Mouse (Mus musculus): ENCODE data around the gene Mfsd4a. TPM values are rescaled to one million over a fixed set of nuclear protein-coding genes. Genes with fewer than 3 reads are reported as not detected.

Mfsd4a gene
- polyA plus RNA-seq, 1 experiment from 2014 or later, result 7.2 TPM

- 74% methylated on average over 2 of the region's 2 CpGs for WGBS
- Histone ChIP-seq H3K27me3 (no peaks in the 10 kb centered on the region), H3K27ac (no peak overlapping the region), H3K9ac (no peak overlapping the region), H3K4me2 (no peak overlapping the region), H3K9me3 (replicated peaks) (no peaks in the 10 kb centered on the region), H3K4me3 (no peak overlapping the region), H3K4me1 (replicated peaks) (peaks cover 12% of the 10 kb centered on the region), H3K36me3 (peaks cover 20% of the 10 kb centered on the region; the same call in 1 of the 2 replicates)
- ATAC-seq (replicated peaks; ENCODE audit: insufficient number of reproducible peaks, insufficient read depth, low FRiP score, low read depth), result no peak
These were observed 56.1 kb downstream of the Mfsd4a start for GRCm38 (mm10) chr1:132011785-132012184.

DNA sequence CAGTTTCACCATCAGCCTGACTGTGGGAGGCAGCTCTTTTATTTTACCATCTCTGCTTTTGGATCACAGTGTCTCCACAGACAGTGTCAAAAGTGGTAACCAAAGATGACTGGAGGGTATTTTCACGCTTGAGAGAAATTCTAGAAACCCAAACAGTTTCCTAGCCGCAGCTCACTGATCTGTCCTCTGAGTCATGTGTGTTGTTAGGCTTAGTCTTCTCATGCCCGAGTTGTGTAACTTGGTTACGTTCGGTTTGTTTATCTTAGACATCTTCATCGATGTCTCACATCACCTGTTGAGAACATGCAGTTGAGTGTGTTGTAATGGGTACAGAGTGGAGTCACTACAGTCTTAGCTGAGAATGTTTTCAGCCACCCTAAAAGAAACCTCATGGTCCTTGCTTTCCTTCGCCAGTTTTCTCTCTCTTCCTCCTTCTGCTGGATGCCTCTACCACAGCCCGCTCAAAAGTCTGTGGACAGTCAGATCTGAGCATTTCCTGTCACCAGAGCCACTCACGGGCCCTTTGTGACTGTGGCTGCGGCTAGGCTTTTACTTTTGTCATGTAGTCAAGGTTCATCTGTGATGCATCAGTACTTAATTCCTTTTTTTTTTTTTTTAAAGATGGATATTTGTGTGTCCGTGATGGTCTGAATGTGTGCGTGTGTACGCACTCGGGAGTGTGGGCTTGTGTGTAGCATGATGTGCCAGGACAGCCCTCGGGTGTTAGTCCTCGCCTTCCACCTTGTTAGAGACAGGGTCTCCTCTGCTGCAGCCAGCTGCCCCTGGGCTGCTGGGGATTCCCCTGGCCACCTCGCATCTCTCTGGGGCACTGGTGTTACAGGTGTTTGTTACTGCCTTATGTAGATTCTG is 57.0 kb downstream of the Mfsd4a start:
- Histone ChIP-seq H3K4me1 (replicated peaks) (peaks cover 16% of the 10 kb centered on the region), H3K36me3 (peaks cover 15% of the 10 kb centered on the region; the same call in 1 of the 2 replicates), H3K4me2 (peak overlapping the region; percentile 32; the same call in 1 of the 2 replicates), H3K27ac (0 out of 2 replicates have a peak overlapping the region, but pooled peaks have one; percentile 8), H3K9me3 (replicated peaks) (no peaks in the 10 kb centered on the region), H3K27me3 (no peaks in the 10 kb centered on the region), H3K9ac (no peak overlapping the region), H3K4me3 (0 out of 2 replicates have a peak overlapping the region, but pooled peaks have one; percentile 6)
- 80% methylated on average over 17 of the region's 17 CpGs for WGBS
- no peak for ATAC-seq (replicated peaks; ENCODE audit: insufficient number of reproducible peaks, insufficient read depth, low FRiP score, low read depth)

- ATAC-seq (replicated peaks; ENCODE audit: insufficient number of reproducible peaks, insufficient read depth, low FRiP score, low read depth), result no peak
- 38% methylated on average over 8 of the region's 8 CpGs for WGBS
- peaks cover 16% of the 10 kb centered on the region for H3K4me1 ChIP-seq (replicated peaks)
These were observed 58.8 kb downstream of the Mfsd4a start for GRCm38 (mm10) chr1:132008881-132009644.

GRCm38 (mm10) chr1:132007828-132008827 is 59.7 kb downstream of the Mfsd4a start:
- Histone ChIP-seq H3K4me2 (peak overlapping the region; percentile 72), H3K27me3 (no peaks in the 10 kb centered on the region), H3K9me3 (replicated peaks) (no peaks in the 10 kb centered on the region), H3K4me3 (peak overlapping the region; percentile 90), H3K4me1 (replicated peaks) (peaks cover 16% of the 10 kb centered on the region), H3K9ac (peak overlapping the region; percentile 98), H3K36me3 (no peaks in the 10 kb centered on the region; the same call in 1 of the 2 replicates), H3K27ac (peak overlapping the region; percentile 100)
- peak; percentile 90 for ATAC-seq (replicated peaks; ENCODE audit: insufficient number of reproducible peaks, insufficient read depth, low FRiP score, low read depth)
- under 1% methylated on average over 68 of the region's 72 CpGs for WGBS

More at GRCm38 (mm10) chr1:132008881-132009644, 58.8 kb downstream of the Mfsd4a start:
- no peaks in the 10 kb centered on the region for H3K9me3 ChIP-seq (replicated peaks)
- no peaks in the 10 kb centered on the region; the same call in 1 of the 2 replicates for H3K36me3 ChIP-seq
- peak overlapping the region; percentile 72 for H3K4me2 ChIP-seq
- H3K4me3 ChIP-seq, result peak overlapping the region; percentile 90
- no peaks in the 10 kb centered on the region for H3K27me3 ChIP-seq
- H3K27ac ChIP-seq, result peak overlapping the region; percentile 100
- H3K9ac ChIP-seq, result peak overlapping the region; percentile 98

DNA sequence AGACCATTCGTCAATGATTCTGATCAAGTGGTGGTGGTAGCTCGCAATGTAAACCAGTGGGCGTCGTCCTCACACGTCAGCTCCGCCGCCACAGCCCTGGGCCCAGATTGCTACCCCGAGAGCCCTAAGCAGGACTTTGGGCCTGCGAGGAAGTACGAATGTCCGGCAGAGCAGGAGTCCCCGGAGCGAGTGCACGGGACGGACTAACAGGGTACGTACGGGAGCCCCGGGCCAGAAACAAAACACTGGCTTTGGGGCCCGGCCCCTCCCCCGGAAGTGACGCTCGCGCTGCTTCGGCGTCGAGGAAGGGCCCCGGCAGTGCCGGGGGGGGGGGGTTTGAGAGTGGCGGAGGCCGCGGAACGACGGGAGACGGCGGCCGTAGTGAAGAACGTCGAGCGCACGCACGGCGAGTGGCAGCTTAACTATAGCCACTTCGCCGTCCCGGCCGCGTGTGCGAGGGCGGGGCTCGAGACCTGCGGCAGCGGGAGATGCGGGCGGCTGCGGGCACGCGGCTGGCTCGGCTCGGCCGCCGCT is 60.5 kb downstream of the Mfsd4a start, which contains the start of gene Elk4:
TSS of gene Elk4 (plus strand) at position 326 of the 534 bp plus-strand sequence.
- WGBS, result under 1% methylated on average over 59 of the region's 61 CpGs

GRCm38 (mm10) chr1:132006721-132007120 is 61.1 kb downstream of the Mfsd4a start:
- no peaks in the 10 kb centered on the region for H3K27me3 ChIP-seq
- peak overlapping the region; percentile 100 for H3K27ac ChIP-seq
- no peaks in the 10 kb centered on the region for H3K9me3 ChIP-seq (replicated peaks)
- WGBS, result 27% methylated on average over 5 of the region's 5 CpGs
- no peak for ATAC-seq (replicated peaks; ENCODE audit: insufficient number of reproducible peaks, insufficient read depth, low FRiP score, low read depth)
- peaks cover 16% of the 10 kb centered on the region for H3K4me1 ChIP-seq (replicated peaks)
- H3K9ac ChIP-seq, result no peak overlapping the region
- peak overlapping the region; percentile 90 for H3K4me3 ChIP-seq
- H3K4me2 ChIP-seq, result peak overlapping the region; percentile 72
- H3K36me3 ChIP-seq, result no peaks in the 10 kb centered on the region

More for the DNA sequence above, 60.5 kb downstream of the Mfsd4a start, which contains the start of gene Elk4:
- H3K4me2 ChIP-seq, result peak within 1 kb of the TSS; percentile 72
- H3K27ac ChIP-seq, result peak within 1 kb of the TSS; percentile 100
- no peaks in the 10 kb centered on the region for H3K27me3 ChIP-seq
- peak within 1 kb of the TSS; percentile 98 for H3K9ac ChIP-seq
- peak; percentile 89 for ATAC-seq (replicated peaks; ENCODE audit: insufficient number of reproducible peaks, insufficient read depth, low FRiP score, low read depth)
- no peaks in the 10 kb centered on the region for H3K9me3 ChIP-seq (replicated peaks)
- H3K4me3 ChIP-seq, result peak within 1 kb of the TSS; percentile 90
- H3K36me3 ChIP-seq, result no peaks in the 10 kb centered on the region
- H3K4me1 ChIP-seq (replicated peaks), result peaks cover 16% of the 10 kb centered on the region

GRCm38 (mm10) chr1:132006046-132006445 is 61.8 kb downstream of the Mfsd4a start:
- ATAC-seq (replicated peaks; ENCODE audit: insufficient number of reproducible peaks, insufficient read depth, low FRiP score, low read depth), result no peak
- H3K4me2 ChIP-seq, result no peak overlapping the region
- no peaks in the 10 kb centered on the region for H3K27me3 ChIP-seq
- H3K9me3 ChIP-seq (replicated peaks), result no peaks in the 10 kb centered on the region
- H3K4me3 ChIP-seq, result no peak overlapping the region
- peaks cover 16% of the 10 kb centered on the region for H3K4me1 ChIP-seq (replicated peaks)
- 76% methylated on average over 3 of the region's 3 CpGs for WGBS
- no peak overlapping the region for H3K27ac ChIP-seq
- H3K9ac ChIP-seq, result no peak overlapping the region
- no peaks in the 10 kb centered on the region for H3K36me3 ChIP-seq

DNA sequence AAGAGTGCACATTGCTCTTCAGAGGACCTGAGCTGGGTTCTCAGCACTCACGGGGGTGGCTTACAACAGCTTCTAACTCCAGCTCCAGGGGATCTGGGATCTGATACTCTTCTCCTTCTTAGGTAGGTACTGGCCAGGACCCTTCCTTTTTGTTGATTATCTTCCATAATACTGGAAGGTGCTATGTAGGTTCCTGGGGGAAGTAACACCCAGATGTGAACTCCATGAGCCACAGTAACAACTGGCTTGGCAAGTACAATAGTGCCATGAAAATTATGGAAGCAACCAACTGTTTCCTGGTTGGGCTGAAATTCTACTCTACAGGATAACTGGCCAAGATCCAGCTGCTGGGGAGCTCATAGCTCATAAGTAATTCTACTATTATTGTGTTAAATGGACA is 62.4 kb downstream of the Mfsd4a start:
- WGBS, result 54% methylated on average over 1 of the region's 1 CpGs
- Histone ChIP-seq H3K9ac (no peak overlapping the region), H3K4me1 (replicated peaks) (peaks cover 14% of the 10 kb centered on the region), H3K4me3 (no peak overlapping the region), H3K27ac (no peak overlapping the region), H3K4me2 (no peak overlapping the region), H3K27me3 (no peaks in the 10 kb centered on the region), H3K36me3 (no peaks in the 10 kb centered on the region), H3K9me3 (replicated peaks) (no peaks in the 10 kb centered on the region)
- no peak for ATAC-seq (replicated peaks; ENCODE audit: insufficient number of reproducible peaks, insufficient read depth, low FRiP score, low read depth)

DNA sequence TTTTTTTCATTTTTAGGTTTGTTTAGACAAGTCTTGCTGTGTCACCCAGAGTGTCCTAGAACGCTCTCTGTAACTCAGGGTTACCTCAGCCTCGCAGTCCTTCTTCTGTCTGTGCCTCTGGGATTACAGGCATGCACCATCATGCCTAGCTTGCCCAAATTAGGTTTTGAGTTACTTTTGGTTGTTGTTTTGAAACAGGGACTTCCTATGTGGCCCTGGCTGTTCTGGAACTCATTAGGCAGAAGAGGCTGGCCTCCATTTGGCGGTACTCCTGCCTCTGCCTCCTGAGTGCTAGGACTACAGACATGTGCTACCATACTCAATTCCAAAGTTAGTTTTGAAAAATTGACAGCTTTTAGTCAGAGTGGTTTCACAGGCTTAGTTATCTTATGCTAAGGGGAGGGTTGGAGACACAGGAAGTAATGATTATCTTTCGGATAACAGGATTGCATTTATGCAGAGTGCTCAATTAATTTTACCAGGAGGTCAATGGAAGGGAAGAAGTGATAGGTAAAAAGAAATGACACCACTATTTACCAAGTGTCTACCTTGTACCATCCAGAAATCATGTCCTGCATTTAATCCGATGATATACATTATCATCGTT is 63.2 kb downstream of the Mfsd4a start:
- Histone ChIP-seq H3K4me3 (no peak overlapping the region), H3K36me3 (no peaks in the 10 kb centered on the region), H3K27me3 (no peaks in the 10 kb centered on the region), H3K4me1 (replicated peaks) (peaks cover 13% of the 10 kb centered on the region), H3K9ac (no peak overlapping the region), H3K27ac (peak overlapping the region; percentile 54), H3K9me3 (replicated peaks) (no peaks in the 10 kb centered on the region), H3K4me2 (no peak overlapping the region)
- WGBS, result 78% methylated on average over 6 of the region's 6 CpGs
- no peak for ATAC-seq (replicated peaks; ENCODE audit: insufficient number of reproducible peaks, insufficient read depth, low FRiP score, low read depth)

DNA sequence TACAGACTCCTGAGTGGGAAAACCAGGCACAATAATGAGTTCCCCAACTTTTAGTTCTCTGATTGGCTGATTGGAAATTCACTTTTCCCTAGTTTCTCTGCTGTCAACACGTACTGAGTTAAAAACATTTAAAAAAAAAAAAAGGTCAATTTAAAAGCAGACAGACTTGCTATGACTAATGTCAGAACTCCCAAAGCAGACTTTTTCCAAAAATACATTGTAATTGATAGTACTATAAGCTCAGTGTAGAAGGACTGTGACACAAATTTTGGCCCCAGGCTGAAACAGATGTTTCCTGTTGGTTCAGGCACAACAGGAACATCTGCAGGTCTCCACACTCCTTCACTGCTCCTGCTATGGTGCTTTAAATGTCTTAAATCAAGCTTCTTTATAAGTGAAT is 64.0 kb downstream of the Mfsd4a start:
- no peak for ATAC-seq (replicated peaks; ENCODE audit: insufficient number of reproducible peaks, insufficient read depth, low FRiP score, low read depth)
- H3K27ac ChIP-seq, result peak overlapping the region; percentile 50
- 51% methylated on average over 1 of the region's 1 CpGs for WGBS
- peaks cover 6% of the 10 kb centered on the region for H3K4me1 ChIP-seq (replicated peaks)
- H3K9ac ChIP-seq, result no peak overlapping the region
- H3K4me2 ChIP-seq, result no peak overlapping the region
- H3K4me3 ChIP-seq, result no peak overlapping the region
- H3K9me3 ChIP-seq (replicated peaks), result no peaks in the 10 kb centered on the region
- H3K36me3 ChIP-seq, result no peaks in the 10 kb centered on the region
- H3K27me3 ChIP-seq, result no peaks in the 10 kb centered on the region

All from heart, embryonic 15.5 days (tissue).